27 mouse cellular contexts compared by ENCODE assay signal in genomic region chr3:111386745-111387144, GRCm38 (mm10).
"Had no signal": no experiment of that assay in that cellular context is flagged by ENCODE, and none has a peak within 500 bp of the region (broad histone marks: within the 10 kb centered on the region; RNA-seq: fewer than 3 reads in every experiment).

No protein-coding gene starts in this region.

- ATAC-seq: hindbrain, postnatal 0 days; intestine, embryonic 16.5 days; liver, postnatal 0 days had no signal

- H3K27me3 ChIP-seq: heart, embryonic 12.5 days; hindbrain, embryonic 13.5 days; hindbrain, embryonic 15.5 days; limb, embryonic 12.5 days; liver, embryonic 13.5 days; liver, embryonic 15.5 days had no signal

- H3K27ac ChIP-seq: gastrocnemius, adult 2 months; heart, embryonic 10.5 days; hindbrain, embryonic 10.5 days; hindbrain, embryonic 13.5 days; hindbrain, embryonic 15.5 days; hindbrain, postnatal 0 days; layer of hippocampus, adult 2 months; left cerebral cortex, adult 2 months; limb, embryonic 10.5 days; limb, embryonic 12.5 days; liver, embryonic 13.5 days; liver, embryonic 15.5 days had no signal

- H3K4me1 ChIP-seq: heart, embryonic 10.5 days; heart, embryonic 12.5 days; hindbrain, embryonic 10.5 days; hindbrain, embryonic 13.5 days; hindbrain, embryonic 15.5 days; limb, embryonic 10.5 days; limb, embryonic 12.5 days; liver, embryonic 13.5 days; liver, embryonic 15.5 days had no signal

- H3K9me3 ChIP-seq: heart, embryonic 10.5 days; heart, embryonic 12.5 days; hindbrain, embryonic 10.5 days; hindbrain, embryonic 13.5 days; hindbrain, embryonic 15.5 days; limb, embryonic 10.5 days; limb, embryonic 12.5 days; liver, embryonic 13.5 days; liver, embryonic 15.5 days had no signal

- DNase-seq: gastrocnemius, adult 2 months; gastrocnemius, postnatal 10 days; gastrocnemius, postnatal 25 days; heart, adult 18-20 months; heart, postnatal 10 days; heart, postnatal 4 days; kidney, adult 11 months; kidney, adult 2 months; kidney, postnatal 10 days; kidney, postnatal 25 days; kidney, postnatal 4 days; liver; liver, embryonic 13.5 days; liver, postnatal 0 days had no signal

- H3K4me3 ChIP-seq: gastrocnemius, adult 2 months; heart, embryonic 10.5 days; heart, embryonic 12.5 days; hindbrain, embryonic 10.5 days; hindbrain, embryonic 13.5 days; hindbrain, embryonic 15.5 days; layer of hippocampus, adult 2 months; left cerebral cortex, adult 2 months; limb, embryonic 10.5 days; limb, embryonic 12.5 days; liver, embryonic 13.5 days; liver, embryonic 15.5 days had no signal

- H3K4me2 ChIP-seq: heart, embryonic 12.5 days; hindbrain, embryonic 13.5 days; hindbrain, embryonic 15.5 days; limb, embryonic 12.5 days; liver, embryonic 11.5 days; liver, embryonic 13.5 days; liver, embryonic 15.5 days had no signal

- H3K36me3 ChIP-seq: heart, embryonic 10.5 days; heart, embryonic 12.5 days; hindbrain, embryonic 10.5 days; hindbrain, embryonic 13.5 days; hindbrain, embryonic 15.5 days; limb, embryonic 10.5 days; limb, embryonic 12.5 days; liver, embryonic 13.5 days; liver, embryonic 15.5 days had no signal

- H3K9ac ChIP-seq: heart, embryonic 12.5 days; hindbrain, embryonic 13.5 days; hindbrain, embryonic 15.5 days; limb, embryonic 12.5 days; liver, embryonic 13.5 days; liver, embryonic 15.5 days; liver, postnatal 0 days had no signal
